18 mouse cellular contexts compared by ENCODE assay signal in the genomic region with DNA sequence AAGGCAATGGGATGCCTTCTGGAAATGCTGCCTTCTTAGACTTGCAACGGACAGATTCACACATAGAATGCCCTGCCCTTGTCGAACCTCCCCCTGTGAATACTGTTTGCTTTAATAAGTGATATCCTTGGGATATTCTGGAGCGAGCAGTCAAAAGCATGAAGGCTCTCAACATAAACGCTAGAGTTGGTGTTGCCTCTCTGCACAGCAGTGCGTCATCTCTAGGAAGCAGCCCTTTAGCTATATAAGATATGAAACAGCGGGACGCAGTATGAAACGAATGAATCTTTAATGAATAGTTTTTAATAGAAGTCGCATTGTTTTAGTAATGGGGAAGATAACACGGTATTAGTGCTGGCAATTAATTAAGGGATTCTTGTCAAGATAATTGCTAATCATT.
DNase-seq lines count a peak whose midpoint lies in the region; ATAC-seq lines count a peak whose summit lies in the region.
"Had no signal": no experiment of that assay in that cellular context is flagged by ENCODE, and none has a peak within 500 bp of the region (broad histone marks: within the 10 kb centered on the region; RNA-seq: fewer than 3 reads in every experiment).

No protein-coding gene starts in this region.

- H3K27ac ChIP-seq in midbrain, embryonic 14.5 days (replicated peaks; ENCODE audit: low read depth, low read length): peak overlapping the region; percentile 55
- no peak overlapping the region for H3K27ac ChIP-seq in midbrain, embryonic 10.5 days (replicated peaks)
- H3K27ac ChIP-seq in hindbrain, embryonic 13.5 days: peak overlapping the region; percentile 64
- H3K27ac ChIP-seq in midbrain, embryonic 16.5 days (ENCODE audit: low read length): no peak overlapping the region
- H3K27ac ChIP-seq: heart, adult 2 months; limb, embryonic 15.5 days had no signal

- peaks cover 29% of the 10 kb centered on the region for H3K4me1 ChIP-seq in midbrain, embryonic 14.5 days (ENCODE audit: control insufficient read depth, insufficient read depth, low read length)
- peaks cover 25% of the 10 kb centered on the region for H3K4me1 ChIP-seq in midbrain, embryonic 10.5 days
- peaks cover 30% of the 10 kb centered on the region for H3K4me1 ChIP-seq in hindbrain, embryonic 13.5 days (replicated peaks)
- H3K4me1 ChIP-seq in midbrain, embryonic 16.5 days (ENCODE audit: control insufficient read depth, insufficient read depth, low read length): peaks cover 20% of the 10 kb centered on the region; the same call in 1 of the 2 replicates
- H3K4me1 ChIP-seq: limb, embryonic 15.5 days; megakaryocyte, embryonic 14.5 days had no signal

- ATAC-seq in midbrain, embryonic 14.5 days (ENCODE audit: low FRiP score, low TSS enrichment): 0 out of 2 replicates have a peak, but pooled peaks have one; percentile 32
- ATAC-seq in hindbrain, embryonic 13.5 days (ENCODE audit: low FRiP score): peak; percentile 67; the same call in 1 of the 2 replicates
- peak; percentile 65; the same call in 1 of the 2 replicates for ATAC-seq in midbrain, embryonic 16.5 days
- ATAC-seq: intestine, embryonic 16.5 days had no signal

- 45% methylated on average over 10 of the region's 10 CpGs for WGBS in midbrain, embryonic 14.5 days
- WGBS in midbrain, embryonic 10.5 days: 89% methylated on average over 10 of the region's 10 CpGs
- 51% methylated on average over 10 of the region's 10 CpGs for WGBS in hindbrain, embryonic 13.5 days
- WGBS in midbrain, embryonic 16.5 days: 47% methylated on average over 10 of the region's 10 CpGs

- DNase-seq in midbrain, embryonic 14.5 days: peak; percentile 67
- no peak for DNase-seq in midbrain, embryonic 10.5 days (ENCODE audit: low spot score)
- peak; percentile 40 for DNase-seq in retina, postnatal 1 day
- no peak for DNase-seq in layer of hippocampus, postnatal 14 days (ENCODE audit: low spot score in 2 of 2)
- DNase-seq in lung, postnatal 10 days: no peak
- DNase-seq: adrenal gland, adult 8-10 months; cerebellum, adult 9-10 months; gastrocnemius, postnatal 14 days; heart, adult 2 months; heart, postnatal 4 days; kidney, postnatal 4 days; spleen, adult 18-20 months; thymus, postnatal 36 days had no signal

- no peaks in the 10 kb centered on the region for H3K9me3 ChIP-seq in midbrain, embryonic 14.5 days (ENCODE audit: control insufficient read depth, low read length)
- no peaks in the 10 kb centered on the region for H3K9me3 ChIP-seq in midbrain, embryonic 10.5 days (replicated peaks)
- H3K9me3 ChIP-seq in hindbrain, embryonic 13.5 days: no peaks in the 10 kb centered on the region
- H3K9me3 ChIP-seq in midbrain, embryonic 16.5 days (replicated peaks; ENCODE audit: control insufficient read depth, low read length, poor library complexity, severe bottlenecking): no peaks in the 10 kb centered on the region
- H3K9me3 ChIP-seq: limb, embryonic 15.5 days had no signal

- no peak overlapping the region for H3K4me2 ChIP-seq in midbrain, embryonic 14.5 days (ENCODE audit: low read length)
- no peak overlapping the region for H3K4me2 ChIP-seq in hindbrain, embryonic 13.5 days
- peak overlapping the region; percentile 13; the same call in 1 of the 2 replicates for H3K4me2 ChIP-seq in midbrain, embryonic 16.5 days (ENCODE audit: low read length)
- H3K4me2 ChIP-seq: limb, embryonic 15.5 days had no signal

- no peaks in the 10 kb centered on the region for H3K36me3 ChIP-seq in midbrain, embryonic 14.5 days (ENCODE audit: control insufficient read depth, insufficient read depth, low read length)
- H3K36me3 ChIP-seq in midbrain, embryonic 10.5 days: no peaks in the 10 kb centered on the region
- H3K36me3 ChIP-seq in hindbrain, embryonic 13.5 days: no peaks in the 10 kb centered on the region
- H3K36me3 ChIP-seq in midbrain, embryonic 16.5 days (ENCODE audit: control insufficient read depth, insufficient read depth, low read length): no peaks in the 10 kb centered on the region
- H3K36me3 ChIP-seq: limb, embryonic 15.5 days had no signal

- H3K4me3 ChIP-seq in midbrain, embryonic 14.5 days (replicated peaks; ENCODE audit: low read depth, low read length): no peak overlapping the region
- no peak overlapping the region for H3K4me3 ChIP-seq in midbrain, embryonic 10.5 days
- no peak overlapping the region for H3K4me3 ChIP-seq in hindbrain, embryonic 13.5 days
- H3K4me3 ChIP-seq in midbrain, embryonic 16.5 days (ENCODE audit: low read depth, low read length): no peak overlapping the region
- H3K4me3 ChIP-seq: heart, adult 2 months; limb, embryonic 15.5 days; megakaryocyte, embryonic 14.5 days had no signal

- H3K9ac ChIP-seq in midbrain, embryonic 14.5 days (replicated peaks; ENCODE audit: low read length): no peak overlapping the region
- H3K9ac ChIP-seq in hindbrain, embryonic 13.5 days: no peak overlapping the region
- no peak overlapping the region for H3K9ac ChIP-seq in midbrain, embryonic 16.5 days (ENCODE audit: low read depth, low read length)
- H3K9ac ChIP-seq: limb, embryonic 15.5 days had no signal

- no peaks in the 10 kb centered on the region for H3K27me3 ChIP-seq in midbrain, embryonic 14.5 days (ENCODE audit: control insufficient read depth, insufficient read depth, low read length)
- H3K27me3 ChIP-seq in midbrain, embryonic 10.5 days (ENCODE audit: low read depth, poor library complexity, severe bottlenecking): no peaks in the 10 kb centered on the region
- H3K27me3 ChIP-seq in hindbrain, embryonic 13.5 days: no peaks in the 10 kb centered on the region
- no peaks in the 10 kb centered on the region for H3K27me3 ChIP-seq in midbrain, embryonic 16.5 days (ENCODE audit: control insufficient read depth, insufficient read depth, low read depth, low read length)
- H3K27me3 ChIP-seq: limb, embryonic 15.5 days; megakaryocyte, embryonic 14.5 days had no signal

Comparison
In these comparisons a context has a peak if more than half of its experiments do, and no peak if none do; other contexts are left out.
1. DNase-seq: peak in midbrain, embryonic 14.5 days (single experiment) and retina, postnatal 1 day (single experiment); none in midbrain, embryonic 10.5 days (single experiment), layer of hippocampus, postnatal 14 days (0 of 2) and lung, postnatal 10 days (single experiment).
2. H3K27ac ChIP-seq: peak in midbrain, embryonic 14.5 days (single experiment) and hindbrain, embryonic 13.5 days (single experiment); none in midbrain, embryonic 10.5 days (single experiment) and midbrain, embryonic 16.5 days (single experiment).
3. Peak in every context shown above with its lines, with median percentiles within 50 percentile points of each other: ATAC-seq.